In genomic region chr14:55825216-55826051, GRCm38 (mm10) we compare ENCODE assay signal across 10 mouse cellular contexts. TPM values are rescaled to one million over a fixed set of nuclear protein-coding genes. Genes with fewer than 3 reads are reported as not detected.
DNase-seq lines count a peak whose midpoint lies in the region; ATAC-seq and TF ChIP-seq lines count a peak whose summit lies in the region.
"Had no signal": no experiment of that assay in that cellular context is flagged by ENCODE, and none has a peak within 500 bp of the region (broad histone marks: within the 10 kb centered on the region; RNA-seq: fewer than 3 reads in every experiment).

No protein-coding gene starts in this region.

- peak overlapping the region; percentile 68 for H3K9ac ChIP-seq in forebrain, embryonic 14.5 days (ENCODE audit: low read length)
- H3K9ac ChIP-seq in hindbrain, embryonic 13.5 days = peak overlapping the region; percentile 76
- no peak overlapping the region; the same call in 1 of the 2 replicates for H3K9ac ChIP-seq in liver, postnatal 0 days (replicated peaks)
- H3K9ac ChIP-seq in stomach, embryonic 14.5 days (replicated peaks; ENCODE audit: low read depth, low read length) = peak overlapping the region; percentile 87

- no peak; the same call in 1 of the 2 replicates for TF ChIP-seq CTCF in liver, postnatal 0 days (IDR thresholded peaks at IDR 0.05; ENCODE audit: low read depth)

- peaks cover 22% of the 10 kb centered on the region for H3K4me1 ChIP-seq in forebrain, embryonic 14.5 days (ENCODE audit: control insufficient read depth, insufficient read depth, low read length)
- H3K4me1 ChIP-seq in hindbrain, embryonic 13.5 days (replicated peaks) = peaks cover 44% of the 10 kb centered on the region
- peaks cover 15% of the 10 kb centered on the region for H3K4me1 ChIP-seq in liver, postnatal 0 days (ENCODE audit: insufficient read depth)
- peaks cover 32% of the 10 kb centered on the region; the same call in 1 of the 2 replicates for H3K4me1 ChIP-seq in stomach, embryonic 14.5 days (ENCODE audit: control insufficient read depth, insufficient read depth, low read length)

- peak overlapping the region; percentile 77; the same call in 1 of the 2 replicates for H3K27ac ChIP-seq in forebrain, embryonic 14.5 days (ENCODE audit: low read depth, low read length)
- peak overlapping the region; percentile 74 for H3K27ac ChIP-seq in hindbrain, embryonic 13.5 days
- H3K27ac ChIP-seq in liver, postnatal 0 days (ENCODE audit: low read depth) = no peak overlapping the region
- H3K27ac ChIP-seq in stomach, embryonic 14.5 days (ENCODE audit: low read length) = peak overlapping the region; percentile 99

- H3K4me3 ChIP-seq in forebrain, embryonic 14.5 days (ENCODE audit: low read depth, low read length) = peak overlapping the region; percentile 47
- H3K4me3 ChIP-seq in hindbrain, embryonic 13.5 days = peak overlapping the region; percentile 49
- peak overlapping the region; percentile 23 for H3K4me3 ChIP-seq in liver, postnatal 0 days (ENCODE audit: low read depth, low read length)
- peak overlapping the region; percentile 80 for H3K4me3 ChIP-seq in stomach, embryonic 14.5 days (ENCODE audit: low read depth, low read length)

- DNase-seq in heart, adult 18-20 months = peak; percentile 46 to 57
- DNase-seq in heart, adult 8-10 months (ENCODE audit: low spot score) = no peak
- DNase-seq in NIH3T3 (ENCODE audit: low read depth) = peak; percentile 88
- peak; percentile 80 for DNase-seq in forebrain, embryonic 14.5 days (ENCODE audit: low spot score)
- no peak for DNase-seq in liver, postnatal 0 days
- no peak for DNase-seq in left cerebral cortex, postnatal 25 days (ENCODE audit: low spot score in 2 of 2)

- 0 out of 2 replicates have a peak, but pooled peaks cover 3% of the 10 kb centered on the region for H3K27me3 ChIP-seq in forebrain, embryonic 14.5 days (replicated peaks; ENCODE audit: control insufficient read depth, insufficient read depth, low read length)
- H3K27me3 ChIP-seq in hindbrain, embryonic 13.5 days = peaks cover 39% of the 10 kb centered on the region
- peaks cover 52% of the 10 kb centered on the region for H3K27me3 ChIP-seq in liver, postnatal 0 days (ENCODE audit: insufficient read depth, low read length)
- no peaks in the 10 kb centered on the region for H3K27me3 ChIP-seq in stomach, embryonic 14.5 days (ENCODE audit: control insufficient read depth, insufficient read depth, low read length)

- peak; percentile 11 for ATAC-seq in forebrain, embryonic 14.5 days
- peak; percentile 9; the same call in 1 of the 2 replicates for ATAC-seq in hindbrain, embryonic 13.5 days (ENCODE audit: low FRiP score)
- no peak for ATAC-seq in liver, postnatal 0 days
- no peak for ATAC-seq in stomach, embryonic 14.5 days (ENCODE audit: insufficient number of reproducible peaks, insufficient read depth, low FRiP score, low read depth)

- peak overlapping the region; percentile 82 for H3K4me2 ChIP-seq in forebrain, embryonic 14.5 days (ENCODE audit: low read length)
- H3K4me2 ChIP-seq in hindbrain, embryonic 13.5 days = peak overlapping the region; percentile 92
- peak overlapping the region; percentile 54 for H3K4me2 ChIP-seq in liver, postnatal 0 days (ENCODE audit: low read depth, low read length)
- peak overlapping the region; percentile 65 for H3K4me2 ChIP-seq in stomach, embryonic 14.5 days (replicated peaks; ENCODE audit: low read depth, low read length)

- intact Hi-C loops in left cerebral cortex, postnatal 25 days (cut with DNase I) = no loop called here

- H3K36me3 ChIP-seq in forebrain, embryonic 14.5 days (ENCODE audit: control insufficient read depth, insufficient read depth, low read length) = no peaks in the 10 kb centered on the region
- peaks cover 2% of the 10 kb centered on the region; the same call in 1 of the 2 replicates for H3K36me3 ChIP-seq in hindbrain, embryonic 13.5 days
- H3K36me3 ChIP-seq in liver, postnatal 0 days (replicated peaks; ENCODE audit: insufficient read depth, low read length) = no peaks in the 10 kb centered on the region
- H3K36me3 ChIP-seq in stomach, embryonic 14.5 days (ENCODE audit: control insufficient read depth, insufficient read depth, low read length) = peaks cover 24% of the 10 kb centered on the region

- H3K9me3 ChIP-seq in forebrain, embryonic 14.5 days (replicated peaks; ENCODE audit: control insufficient read depth, low read length) = no peaks in the 10 kb centered on the region
- H3K9me3 ChIP-seq in hindbrain, embryonic 13.5 days = no peaks in the 10 kb centered on the region
- H3K9me3 ChIP-seq in liver, postnatal 0 days (ENCODE audit: low read length) = no peaks in the 10 kb centered on the region
- no peaks in the 10 kb centered on the region for H3K9me3 ChIP-seq in stomach, embryonic 14.5 days (ENCODE audit: control insufficient read depth, low read depth, low read length)

- under 1% methylated on average over 18 of the region's 37 CpGs for WGBS in forebrain, embryonic 14.5 days
- 0% methylated on average over 18 of the region's 37 CpGs for WGBS in hindbrain, embryonic 13.5 days
- WGBS in liver, postnatal 0 days (ENCODE audit: insufficient replicate concordance) = 4% methylated on average over 13 of the region's 37 CpGs
- WGBS in stomach, embryonic 14.5 days = under 1% methylated on average over 21 of the region's 37 CpGs

- no peak for TF ChIP-seq EP300 in liver, postnatal 0 days (IDR thresholded peaks at IDR 0.05; ENCODE audit: low read depth)

RNA-seq across cellular contexts. Expression of gene Nfatc4, which starts 2.5 kb away (rescaled TPM):
- total RNA-seq in heart, adult 18-20 months (2021) = 1 to 10 TPM; 2.5 to 4.0 TPM
- total RNA-seq in heart, adult 8-10 months (2022) = 1 to 10 TPM; 3.3 to 4.2 (median 3.7) TPM
- polyA plus RNA-seq in forebrain, embryonic 14.5 days (2014; fragmentation: Nextera tagmentation; extraction: Ambion mirVana) = 8.3 and 9.1 TPM in 2 replicates
- polyA plus RNA-seq in hindbrain, embryonic 13.5 days (2015; fragmentation: Nextera tagmentation; extraction: Ambion mirVana) = 10.8 and 12.0 TPM in 2 replicates
- 0.41 and 0.63 TPM in 2 replicates for polyA plus RNA-seq in liver, postnatal 0 days (2015; fragmentation: Nextera tagmentation; extraction: Ambion mirVana)
- 54.9 and 56.6 TPM in 2 replicates for polyA plus RNA-seq in stomach, embryonic 14.5 days (2014; fragmentation: Nextera tagmentation; extraction: Ambion mirVana)
- 1 to 10 TPM; 1.3 to 2.6 TPM for total RNA-seq in left cerebral cortex, postnatal 25 days (2021)
- total RNA-seq: CH12.LX had no signal

RNA-seq across cellular contexts. Expression of gene Nynrin, which starts 28.4 kb away (rescaled TPM):
- total RNA-seq in heart, adult 18-20 months (2021) = 1 to 10 TPM; 7.2 to 7.4 TPM
- total RNA-seq in heart, adult 8-10 months (2022) = 10 to 100 TPM in 1 of 4 experiments, 1 to 10 TPM in 3; 4.4 to 11.5 (median 6.2) TPM
- 6.2 and 7.4 TPM in 2 replicates for polyA plus RNA-seq in forebrain, embryonic 14.5 days (2014; fragmentation: Nextera tagmentation; extraction: Ambion mirVana)
- polyA plus RNA-seq in hindbrain, embryonic 13.5 days (2015; fragmentation: Nextera tagmentation; extraction: Ambion mirVana) = 11.7 and 11.9 TPM in 2 replicates
- polyA plus RNA-seq in liver, postnatal 0 days (2015; fragmentation: Nextera tagmentation; extraction: Ambion mirVana) = 0.63 and 0.70 TPM in 2 replicates
- polyA plus RNA-seq in stomach, embryonic 14.5 days (2014; fragmentation: Nextera tagmentation; extraction: Ambion mirVana) = 14.2 and 17.2 TPM in 2 replicates
- 10 to 100 TPM in 1 of 2 experiments, 1 to 10 TPM in 1; 6.5 to 10.5 TPM for total RNA-seq in left cerebral cortex, postnatal 25 days (2021)

RNA-seq across cellular contexts. Expression of gene Ripk3, which starts 36.8 kb away (rescaled TPM):
- 1 to 10 TPM; 1.6 to 2.9 TPM for total RNA-seq in heart, adult 18-20 months (2021)
- total RNA-seq in heart, adult 8-10 months (2022) = 1 to 10 TPM; 2.2 to 6.2 (median 3.4) TPM
- 2.4 and 4.1 TPM in 2 replicates for polyA plus RNA-seq in forebrain, embryonic 14.5 days (2014; fragmentation: Nextera tagmentation; extraction: Ambion mirVana)
- 2.6 and 3.7 TPM in 2 replicates for polyA plus RNA-seq in hindbrain, embryonic 13.5 days (2015; fragmentation: Nextera tagmentation; extraction: Ambion mirVana)
- polyA plus RNA-seq in liver, postnatal 0 days (2015; fragmentation: Nextera tagmentation; extraction: Ambion mirVana) = 9.6 and 10.3 TPM in 2 replicates
- 25.3 and 32.3 TPM in 2 replicates for polyA plus RNA-seq in stomach, embryonic 14.5 days (2014; fragmentation: Nextera tagmentation; extraction: Ambion mirVana)
- under 1 TPM in 1 of 2 experiments, not detected in 1; 0.96 TPM for total RNA-seq in left cerebral cortex, postnatal 25 days (2021)

RNA-seq across cellular contexts. Expression of gene Adcy4, which starts 41.5 kb away (rescaled TPM):
- 10 to 100 TPM; 15.7 to 17.3 TPM for total RNA-seq in heart, adult 18-20 months (2021)
- 10 to 100 TPM; 13.0 to 22.0 (median 16.4) TPM for total RNA-seq in heart, adult 8-10 months (2022)
- 1.9 and 3.3 TPM in 2 replicates for polyA plus RNA-seq in forebrain, embryonic 14.5 days (2014; fragmentation: Nextera tagmentation; extraction: Ambion mirVana)
- 5.3 and 6.0 TPM in 2 replicates for polyA plus RNA-seq in hindbrain, embryonic 13.5 days (2015; fragmentation: Nextera tagmentation; extraction: Ambion mirVana)
- 1.5 and 1.7 TPM in 2 replicates for polyA plus RNA-seq in liver, postnatal 0 days (2015; fragmentation: Nextera tagmentation; extraction: Ambion mirVana)
- polyA plus RNA-seq in stomach, embryonic 14.5 days (2014; fragmentation: Nextera tagmentation; extraction: Ambion mirVana) = 4.3 and 5.8 TPM in 2 replicates
- total RNA-seq in left cerebral cortex, postnatal 25 days (2021) = 1 to 10 TPM; 3.8 to 7.1 TPM
- total RNA-seq: CH12.LX had no signal

RNA-seq across cellular contexts. Expression of gene Cbln3, which starts 58.8 kb away (rescaled TPM):
- not detected for total RNA-seq in heart, adult 18-20 months (2021)
- under 1 TPM in 1 of 4 experiments, not detected in 3; 0.06 TPM for total RNA-seq in heart, adult 8-10 months (2022)
- 0.20 and 0.27 TPM in 2 replicates for polyA plus RNA-seq in forebrain, embryonic 14.5 days (2014; fragmentation: Nextera tagmentation; extraction: Ambion mirVana)
- 0.14 and 0.27 TPM in 2 replicates for polyA plus RNA-seq in hindbrain, embryonic 13.5 days (2015; fragmentation: Nextera tagmentation; extraction: Ambion mirVana)
- 0.29 and 0.40 TPM in 2 replicates for polyA plus RNA-seq in liver, postnatal 0 days (2015; fragmentation: Nextera tagmentation; extraction: Ambion mirVana)
- 0.36 and 0.45 TPM in 2 replicates for polyA plus RNA-seq in stomach, embryonic 14.5 days (2014; fragmentation: Nextera tagmentation; extraction: Ambion mirVana)
- total RNA-seq in left cerebral cortex, postnatal 25 days (2021) = under 1 TPM; 0.14 to 0.25 TPM
- total RNA-seq: gastrocnemius, adult 8-10 months had no signal

Comparison
In these comparisons a context has a peak if more than half of its experiments do, and no peak if none do; other contexts are left out.
1. DNase-seq: peak in heart, adult 18-20 months (2 of 2), NIH3T3 (single experiment) and forebrain, embryonic 14.5 days (single experiment); none in heart, adult 8-10 months (single experiment), liver, postnatal 0 days (single experiment) and left cerebral cortex, postnatal 25 days (0 of 2).
2. ATAC-seq: peak in forebrain, embryonic 14.5 days (single experiment) and hindbrain, embryonic 13.5 days (single experiment); none in liver, postnatal 0 days (single experiment) and stomach, embryonic 14.5 days (single experiment).
3. H3K4me3 ChIP-seq: peak in every context shown above with its lines; median percentile 80 in stomach, embryonic 14.5 days; 49 in hindbrain, embryonic 13.5 days; 47 in forebrain, embryonic 14.5 days; 23 in liver, postnatal 0 days.
4. Peak in every context shown above with its lines, with median percentiles within 50 percentile points of each other: H3K4me2 ChIP-seq.